Mouse (Mus musculus): ENCODE measurements around the gene Nol10.

DNA sequence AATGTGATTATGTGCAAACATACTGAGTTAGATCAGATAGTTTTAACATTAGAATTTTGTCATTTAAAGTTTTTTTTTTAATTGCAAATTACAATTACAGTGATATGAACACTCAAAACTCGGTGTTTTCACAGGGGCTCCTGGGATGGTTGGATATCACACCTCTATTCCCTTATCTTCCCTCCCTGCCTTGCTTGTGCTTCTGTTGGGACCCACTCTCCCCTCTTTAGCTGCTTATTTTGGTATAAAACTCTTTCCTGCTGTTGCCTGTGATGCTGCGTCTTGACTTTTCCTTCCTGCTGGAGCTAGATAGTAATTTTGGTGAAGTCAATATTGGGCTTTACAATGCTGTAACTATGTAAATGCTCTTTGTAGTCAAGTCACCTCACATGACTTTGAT, 63.0 kb downstream of the Nol10 start:
- no peak for TF ChIP-seq CTCF (conservative IDR thresholded peaks at IDR 0.05; ENCODE audit: low read length)
- TF ChIP-seq POU5F1 (IDR thresholded peaks at IDR 0.05; ENCODE audit: borderline replicate concordance, low read length) = no peak

Data from E14TG2a.4 (cell line).